Mouse (Mus musculus) right cerebral cortex, postnatal 10 days (tissue): ENCODE results near the gene Slc9a9.

Source experiments
- DNase-seq, 2 experiments: peaks; one replicate each; pipeline ENCODE4 v3.0.0; 2021; ENCODE audit warnings: low spot score in 2 of 2

Gene Slc9a9

GRCm38 (mm10) chr9:94682260-94682659, 12.6 kb downstream of the Slc9a9 start:
- DNase-seq = no peak

GRCm38 (mm10) chr9:94685640-94686039, 15.9 kb downstream of the Slc9a9 start:
- DNase-seq = peak in 1 of 2 experiments; percentile 47

DNA sequence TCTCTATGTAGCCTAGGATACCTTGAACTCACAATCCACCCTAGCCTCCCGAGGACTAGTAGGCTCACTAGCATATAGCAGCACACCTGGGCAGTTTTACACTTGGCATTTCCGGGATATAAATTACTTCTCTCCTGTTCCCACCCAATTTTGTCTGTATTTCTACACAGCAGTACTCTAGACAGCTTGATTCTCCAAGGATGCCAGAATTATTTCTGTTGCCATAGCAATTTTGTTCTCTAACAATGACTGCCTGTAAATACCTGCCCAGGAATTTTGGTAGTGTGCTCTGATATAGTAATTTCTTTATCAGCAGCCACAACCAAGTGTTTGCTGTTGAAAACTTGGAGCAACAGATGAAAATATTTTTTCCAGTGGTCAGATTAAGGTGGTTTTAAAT, 16.7 kb downstream of the Slc9a9 start:
- DNase-seq = no peak

DNA sequence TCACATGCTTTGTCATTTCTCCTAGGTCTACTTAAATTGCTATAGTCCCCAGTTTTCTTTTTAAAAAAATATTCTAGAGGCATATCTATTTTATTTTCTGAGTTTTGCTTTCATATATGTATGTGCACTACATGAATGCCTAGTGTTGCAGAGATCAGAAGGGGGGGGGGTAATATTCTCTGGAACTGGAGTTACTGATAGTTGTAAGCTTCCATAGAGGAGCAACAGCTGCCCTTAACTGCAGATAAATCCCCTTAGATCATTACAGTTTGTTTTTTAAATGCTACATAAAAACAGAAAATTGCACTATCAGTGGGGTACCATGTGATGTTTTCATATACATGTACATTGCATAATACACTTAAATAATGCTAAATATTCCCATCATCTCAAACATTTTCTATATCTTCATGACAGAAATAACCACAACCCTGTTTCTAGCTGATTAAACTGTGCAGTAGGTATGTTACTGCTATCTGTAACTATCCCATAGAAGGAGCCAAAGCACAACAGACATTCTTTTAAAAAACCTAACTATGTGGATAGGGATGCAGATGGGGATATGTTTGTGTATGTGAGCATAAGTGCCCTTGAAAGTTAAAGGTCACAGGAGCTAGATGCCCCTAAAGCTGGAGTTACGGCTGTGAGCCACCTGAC, 17.6 kb downstream of the Slc9a9 start:
- no peak for DNase-seq

DNA sequence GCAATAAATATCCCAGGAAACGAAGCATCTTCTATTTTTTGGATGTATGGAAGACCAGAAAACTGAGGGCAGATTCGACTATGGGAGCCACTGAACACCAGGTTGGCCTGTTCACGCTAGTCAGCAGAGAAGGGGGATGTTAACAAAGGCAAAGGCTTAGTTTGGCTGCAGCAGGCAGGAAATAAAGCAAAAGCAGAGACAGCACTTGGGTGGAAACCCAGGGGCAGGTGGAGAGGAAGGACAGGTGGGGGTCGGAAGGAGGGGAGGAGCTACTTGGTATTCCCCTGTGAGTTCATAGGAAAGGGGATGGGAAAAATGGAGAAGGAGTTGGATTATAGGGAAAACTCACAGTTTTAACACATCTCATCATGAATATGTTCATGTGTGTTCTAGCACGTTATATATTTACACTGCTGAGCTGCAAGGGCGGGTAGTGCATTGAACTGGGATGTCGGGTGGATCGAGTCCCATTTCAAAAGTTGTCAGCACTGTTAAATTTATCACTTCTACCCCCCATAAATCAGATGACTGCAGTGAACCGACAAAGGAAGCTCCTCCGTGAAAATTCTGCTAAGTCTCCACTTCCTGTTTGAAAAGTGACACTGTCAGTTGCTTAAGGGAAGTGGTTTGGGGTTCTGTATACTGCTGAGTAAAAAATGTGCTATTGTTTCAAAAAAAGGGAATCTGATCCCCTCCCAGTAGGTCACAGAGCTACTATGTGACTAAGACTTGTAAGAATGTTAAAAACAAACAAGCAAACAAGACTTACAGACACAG, 21.8 kb downstream of the Slc9a9 start:
- no peak for DNase-seq

DNA sequence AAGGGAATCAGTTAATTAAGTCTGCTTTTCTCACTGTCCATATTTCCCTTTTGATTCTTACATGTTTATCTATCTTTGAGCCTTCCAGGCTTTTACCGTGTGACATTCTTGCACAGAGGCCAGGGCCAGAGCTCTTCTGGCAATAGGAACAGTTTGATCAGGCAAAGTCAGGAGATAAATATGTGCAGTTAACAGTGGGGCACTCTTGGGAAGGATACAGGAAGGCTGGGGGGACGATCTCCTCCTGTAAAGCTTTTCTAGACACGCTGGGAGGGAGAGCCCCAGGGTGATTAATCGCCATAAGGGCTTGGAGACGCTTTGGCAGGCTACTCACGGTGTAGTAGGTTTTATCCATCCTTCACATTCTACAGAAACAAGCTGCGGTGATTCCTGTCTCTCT, 22.4 kb downstream of the Slc9a9 start:
- no peak for DNase-seq

- DNase-seq = no peak
Observed at GRCm38 (mm10) chr9:94694243-94694642, 24.5 kb downstream of the Slc9a9 start.

DNA sequence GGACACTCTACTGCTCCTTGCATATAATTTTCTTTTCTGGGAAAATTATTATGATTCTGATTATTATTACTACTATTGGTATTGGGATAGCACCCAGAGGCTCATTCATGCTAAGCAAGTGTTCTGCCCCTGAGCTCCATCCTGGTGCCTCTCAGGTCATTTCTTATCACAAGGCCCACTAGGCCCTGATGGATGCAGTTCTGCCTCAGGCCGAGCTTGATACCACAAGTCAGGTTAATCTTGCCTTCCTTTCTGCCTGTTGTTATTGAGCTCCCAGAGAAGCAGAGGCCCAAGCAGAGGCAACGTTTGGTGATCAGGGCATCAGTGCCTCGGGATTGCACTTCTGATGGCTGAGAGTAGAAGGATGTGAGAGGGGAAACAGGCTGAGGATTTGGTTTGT, 25.3 kb downstream of the Slc9a9 start:
- no peak for DNase-seq

- DNase-seq = no peak
Observed at GRCm38 (mm10) chr9:94696539-94697079, 26.9 kb downstream of the Slc9a9 start.

GRCm38 (mm10) chr9:94698175-94698574, 28.5 kb downstream of the Slc9a9 start:
- DNase-seq = no peak

GRCm38 (mm10) chr9:94700549-94700948, 30.8 kb downstream of the Slc9a9 start:
- DNase-seq = peak; percentile 39 to 68

DNA sequence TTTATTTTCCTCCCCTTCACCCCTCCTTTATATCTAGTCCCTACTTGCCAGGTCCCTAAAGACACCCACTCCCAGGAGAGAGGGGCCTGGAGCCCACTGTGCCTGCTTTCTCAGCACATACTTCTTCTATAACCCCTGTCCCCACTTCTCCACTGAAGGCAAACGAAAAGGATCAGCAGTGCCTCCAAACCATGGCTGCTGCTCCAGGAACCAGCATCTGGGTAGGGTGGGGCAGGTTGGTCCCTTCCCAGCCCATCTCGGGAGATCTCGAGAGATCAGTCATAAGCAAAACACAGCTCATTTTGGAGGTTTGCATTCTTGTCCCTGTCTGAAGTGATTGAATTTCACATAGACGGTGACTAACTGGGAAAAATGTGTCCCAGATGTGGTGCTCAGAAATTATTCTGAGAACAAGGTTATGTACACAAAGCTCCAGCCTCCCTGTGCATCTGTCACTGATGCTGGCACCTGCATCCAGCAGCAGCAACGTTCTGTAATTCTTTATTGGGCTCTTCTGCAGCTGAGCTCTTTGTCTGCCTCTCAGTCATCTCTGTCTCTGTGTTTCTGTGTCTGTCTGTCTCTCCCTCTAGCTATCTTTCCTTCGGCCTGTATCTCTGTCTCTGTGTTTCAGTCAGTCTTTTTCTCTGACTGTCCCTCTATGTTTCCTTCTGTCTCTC, 31.6 kb downstream of the Slc9a9 start:
- DNase-seq = no peak

- no peak for DNase-seq
Observed at GRCm38 (mm10) chr9:94701965-94702634, 32.4 kb downstream of the Slc9a9 start.

DNA sequence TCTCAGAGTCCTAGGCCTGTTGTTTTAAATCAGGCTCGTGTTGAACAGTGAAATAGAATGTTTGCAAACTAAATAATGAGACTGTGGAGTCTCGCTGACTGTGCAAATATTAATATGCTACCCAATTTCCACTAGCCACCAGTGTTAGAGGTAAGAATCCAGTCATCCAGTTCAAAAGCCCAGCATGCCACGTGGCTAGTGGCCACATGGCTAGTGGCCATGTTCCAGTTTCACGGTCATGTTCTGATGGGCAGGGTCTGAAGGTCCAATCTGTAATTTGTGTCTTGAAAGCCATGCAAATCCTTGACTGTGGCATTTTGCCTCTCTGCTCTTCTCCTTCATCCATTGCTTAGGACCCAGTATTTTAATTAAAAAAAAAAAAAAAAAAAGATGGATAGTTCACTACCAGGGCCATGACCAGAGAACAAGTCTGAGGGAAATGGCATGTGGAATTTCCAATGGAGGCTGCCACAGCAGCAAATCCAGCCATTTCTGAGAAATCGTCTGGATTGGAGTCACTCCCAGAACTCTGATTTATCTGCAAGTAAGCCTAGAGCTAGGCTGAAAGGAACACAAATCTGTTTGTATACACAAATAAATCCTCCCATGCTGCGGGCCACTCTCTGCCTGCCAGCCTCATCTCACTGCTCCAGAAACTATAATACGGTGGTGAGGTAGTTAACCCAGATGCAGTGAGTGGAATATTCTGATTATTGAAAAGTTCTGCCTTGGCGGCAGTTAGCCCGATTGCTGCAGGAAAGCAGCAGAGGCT, 35.5 kb downstream of the Slc9a9 start:
- DNase-seq = peak; percentile 32 to 36

DNA sequence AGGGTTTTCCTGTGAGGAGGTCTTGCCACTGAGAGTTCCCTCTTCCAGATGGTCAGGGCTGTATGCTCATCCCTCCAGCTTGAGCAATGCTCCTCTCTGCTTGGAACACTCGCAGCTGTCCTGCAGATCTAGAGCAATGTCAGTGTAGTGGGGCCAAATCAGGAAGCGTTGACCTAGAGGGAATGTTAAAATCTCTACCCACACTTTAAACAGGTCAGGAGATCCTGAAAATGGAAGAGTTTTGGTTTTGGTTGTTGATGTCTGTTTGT, 36.0 kb downstream of the Slc9a9 start:
- DNase-seq = no peak

GRCm38 (mm10) chr9:94712084-94712483, 42.4 kb downstream of the Slc9a9 start:
- DNase-seq = no peak

- DNase-seq = no peak
Observed at GRCm38 (mm10) chr9:94716695-94717094, 47.0 kb downstream of the Slc9a9 start.

- no peak for DNase-seq
Observed at GRCm38 (mm10) chr9:94723631-94724030, 53.9 kb downstream of the Slc9a9 start.

GRCm38 (mm10) chr9:94725121-94725520, 55.4 kb downstream of the Slc9a9 start:
- no peak for DNase-seq

GRCm38 (mm10) chr9:94727457-94727856, 57.7 kb downstream of the Slc9a9 start:
- DNase-seq = no peak

DNA sequence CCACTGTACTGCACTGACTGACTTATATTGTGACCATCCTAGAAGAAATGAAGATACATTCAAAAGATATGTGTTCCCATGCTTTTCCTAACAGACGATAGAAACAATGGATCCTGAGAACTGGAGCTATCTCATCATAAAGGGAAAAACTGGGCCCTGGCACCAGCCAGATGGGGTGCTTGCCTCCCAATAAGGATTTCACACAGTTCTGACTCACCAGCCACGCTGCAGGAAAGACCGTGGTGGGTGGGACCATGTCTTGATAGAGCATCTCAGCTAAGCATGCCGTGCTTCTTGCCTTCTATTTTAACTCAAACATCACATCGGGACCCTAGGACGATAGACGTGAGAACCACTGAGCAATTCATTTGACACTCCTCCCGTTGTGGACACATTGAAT, 60.7 kb downstream of the Slc9a9 start:
- no peak for DNase-seq
